In the genomic region with DNA sequence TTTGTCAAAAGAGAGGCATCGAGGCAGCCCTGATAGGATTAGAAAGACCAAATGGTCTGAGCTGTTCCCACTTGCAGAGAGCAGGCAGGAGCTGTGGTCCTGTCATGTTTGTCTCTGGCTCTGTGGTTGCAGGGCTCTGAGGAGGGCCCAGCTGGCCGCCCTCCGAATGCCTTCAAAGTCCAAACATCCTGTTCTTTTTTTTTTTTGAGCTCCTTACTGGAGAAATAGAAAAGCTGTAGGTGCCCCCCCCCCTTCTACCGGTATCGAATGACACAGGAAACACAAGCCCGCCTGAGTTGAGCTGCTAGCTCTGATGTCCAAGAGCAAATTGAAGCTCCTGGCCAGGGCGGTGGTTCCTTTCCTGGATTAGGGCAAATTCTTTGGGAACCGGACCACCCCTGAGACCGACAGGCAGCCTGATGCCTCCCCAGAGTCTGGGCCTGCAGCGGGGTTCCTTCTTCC, we compare ENCODE assay signal across 8 mouse cellular contexts. TPM values are rescaled to one million over a fixed set of nuclear protein-coding genes. Genes with fewer than 3 reads are reported as not detected.
DNase-seq lines count a peak whose midpoint lies in the region; ATAC-seq lines count a peak whose summit lies in the region.

No protein-coding gene starts in this region.

- H3K4me3 ChIP-seq in embryonic facial prominence, embryonic 14.5 days (ENCODE audit: low read depth, low read length), result no peak overlapping the region
- H3K4me3 ChIP-seq in hindbrain, embryonic 11.5 days (ENCODE audit: low read depth, low read length), result no peak overlapping the region
- H3K4me3 ChIP-seq in liver, embryonic 13.5 days (replicated peaks), result no peak overlapping the region
- H3K4me3 ChIP-seq in stomach, embryonic 15.5 days (replicated peaks), result 0 out of 2 replicates have a peak overlapping the region, but pooled peaks have one; percentile 6

- H3K9ac ChIP-seq in embryonic facial prominence, embryonic 14.5 days (ENCODE audit: low read depth, low read length), result peak overlapping the region; percentile 48; the same call in 1 of the 2 replicates
- H3K9ac ChIP-seq in hindbrain, embryonic 11.5 days (ENCODE audit: low read depth, low read length), result no peak overlapping the region
- H3K9ac ChIP-seq in liver, embryonic 13.5 days, result peak overlapping the region; percentile 29; the same call in 1 of the 2 replicates
- no peak overlapping the region for H3K9ac ChIP-seq in stomach, embryonic 15.5 days

- H3K27ac ChIP-seq in embryonic facial prominence, embryonic 14.5 days (replicated peaks; ENCODE audit: low read depth, low read length), result peak overlapping the region; percentile 84
- H3K27ac ChIP-seq in hindbrain, embryonic 11.5 days (ENCODE audit: low read depth, low read length), result peak overlapping the region; percentile 51; the same call in 1 of the 2 replicates
- H3K27ac ChIP-seq in liver, embryonic 13.5 days, result peak overlapping the region; percentile 76
- H3K27ac ChIP-seq in stomach, embryonic 15.5 days, result peak overlapping the region; percentile 87

- H3K9me3 ChIP-seq in embryonic facial prominence, embryonic 14.5 days (ENCODE audit: control insufficient read depth, low read length), result no peaks in the 10 kb centered on the region
- no peaks in the 10 kb centered on the region for H3K9me3 ChIP-seq in hindbrain, embryonic 11.5 days (ENCODE audit: control insufficient read depth, low read length)
- no peaks in the 10 kb centered on the region for H3K9me3 ChIP-seq in liver, embryonic 13.5 days (replicated peaks)
- H3K9me3 ChIP-seq in stomach, embryonic 15.5 days, result no peaks in the 10 kb centered on the region

- peak overlapping the region; percentile 5 for H3K4me2 ChIP-seq in embryonic facial prominence, embryonic 14.5 days (ENCODE audit: low read depth, low read length)
- no peak overlapping the region for H3K4me2 ChIP-seq in hindbrain, embryonic 11.5 days (replicated peaks; ENCODE audit: low read depth, low read length)
- peak overlapping the region; percentile 17; the same call in 1 of the 2 replicates for H3K4me2 ChIP-seq in liver, embryonic 13.5 days
- peak overlapping the region; percentile 32 for H3K4me2 ChIP-seq in stomach, embryonic 15.5 days

- H3K4me1 ChIP-seq in embryonic facial prominence, embryonic 14.5 days (ENCODE audit: control insufficient read depth, insufficient read depth, low read length), result peaks cover 43% of the 10 kb centered on the region
- no peaks in the 10 kb centered on the region for H3K4me1 ChIP-seq in hindbrain, embryonic 11.5 days (replicated peaks; ENCODE audit: control insufficient read depth, insufficient read depth, low read length)
- peaks cover 44% of the 10 kb centered on the region for H3K4me1 ChIP-seq in liver, embryonic 13.5 days (replicated peaks)
- peaks cover 46% of the 10 kb centered on the region for H3K4me1 ChIP-seq in stomach, embryonic 15.5 days

- no peak for ATAC-seq in embryonic facial prominence, embryonic 14.5 days (ENCODE audit: low read depth)
- no peak for ATAC-seq in hindbrain, embryonic 11.5 days (ENCODE audit: low FRiP score)
- no peak for ATAC-seq in liver, embryonic 13.5 days (ENCODE audit: low read depth)
- ATAC-seq in stomach, embryonic 15.5 days (ENCODE audit: insufficient read depth, low FRiP score, low read depth), result no peak

- 9% methylated on average over 10 of the region's 10 CpGs for WGBS in embryonic facial prominence, embryonic 14.5 days
- 40% methylated on average over 10 of the region's 10 CpGs for WGBS in hindbrain, embryonic 11.5 days
- WGBS in liver, embryonic 13.5 days (ENCODE audit: insufficient replicate concordance), result 27% methylated on average over 10 of the region's 10 CpGs
- WGBS in stomach, embryonic 15.5 days, result 14% methylated on average over 10 of the region's 10 CpGs

- H3K36me3 ChIP-seq in embryonic facial prominence, embryonic 14.5 days (ENCODE audit: control insufficient read depth, insufficient read depth, low read length), result peaks cover 18% of the 10 kb centered on the region; the same call in 1 of the 2 replicates
- no peaks in the 10 kb centered on the region for H3K36me3 ChIP-seq in hindbrain, embryonic 11.5 days (ENCODE audit: control insufficient read depth, insufficient read depth, low read length)
- peaks cover 11% of the 10 kb centered on the region; the same call in 1 of the 2 replicates for H3K36me3 ChIP-seq in liver, embryonic 13.5 days
- H3K36me3 ChIP-seq in stomach, embryonic 15.5 days, result peaks cover 6% of the 10 kb centered on the region; the same call in 1 of the 2 replicates

- H3K27me3 ChIP-seq in embryonic facial prominence, embryonic 14.5 days (replicated peaks; ENCODE audit: control insufficient read depth, insufficient read depth, low read length), result no peaks in the 10 kb centered on the region
- H3K27me3 ChIP-seq in hindbrain, embryonic 11.5 days (ENCODE audit: control insufficient read depth, insufficient read depth, low read length), result no peaks in the 10 kb centered on the region
- H3K27me3 ChIP-seq in liver, embryonic 13.5 days, result peaks cover 3% of the 10 kb centered on the region; the same call in 1 of the 2 replicates
- H3K27me3 ChIP-seq in stomach, embryonic 15.5 days (replicated peaks), result no peaks in the 10 kb centered on the region

- DNase-seq in 416B (ENCODE audit: low read depth), result peak; percentile 70
- DNase-seq in embryonic facial prominence, embryonic 14.5 days (ENCODE audit: low spot score), result peak; percentile 72
- no peak for DNase-seq in hindbrain, embryonic 11.5 days (ENCODE audit: low spot score)
- DNase-seq in liver, embryonic 13.5 days, result no peak
- DNase-seq in adrenal gland, adult 8-10 months, result no peak
- DNase-seq in right cerebral cortex, postnatal 25 days, result no peak
- no peak for DNase-seq in spleen, adult 12 weeks (ENCODE audit: low spot score)

RNA-seq across cellular contexts. Expression of gene Ece1, which starts 58.5 kb away (rescaled TPM):
- 57.8 and 62.1 TPM in 2 replicates for polyA plus RNA-seq in embryonic facial prominence, embryonic 14.5 days (2014; fragmentation: Nextera tagmentation; extraction: Ambion mirVana)
- 25.1 and 29.2 TPM in 2 replicates for polyA plus RNA-seq in hindbrain, embryonic 11.5 days (2014; fragmentation: Nextera tagmentation; extraction: Ambion mirVana)
- polyA plus RNA-seq in liver, embryonic 13.5 days (2015; fragmentation: Nextera tagmentation; extraction: Ambion mirVana), result 12.3 and 14.2 TPM in 2 replicates
- 52.0 and 53.5 TPM in 2 replicates for polyA plus RNA-seq in stomach, embryonic 15.5 days (2015; fragmentation: Nextera tagmentation; extraction: Ambion mirVana)
- total RNA-seq in adrenal gland, adult 8-10 months (2022), result 100 to 1,000 TPM; 248 to 380 (median 315) TPM

Comparison
In these comparisons a context has a peak if more than half of its experiments do, and no peak if none do; other contexts are left out.
1. DNase-seq: peak in 416B (single experiment) and embryonic facial prominence, embryonic 14.5 days (single experiment); none in hindbrain, embryonic 11.5 days (single experiment), liver, embryonic 13.5 days (single experiment), adrenal gland, adult 8-10 months (single experiment), right cerebral cortex, postnatal 25 days (single experiment) and spleen, adult 12 weeks (single experiment).
2. H3K9ac ChIP-seq: peak in embryonic facial prominence, embryonic 14.5 days (single experiment) and liver, embryonic 13.5 days (single experiment); none in hindbrain, embryonic 11.5 days (single experiment) and stomach, embryonic 15.5 days (single experiment).
3. Peak in every context shown above with its lines, with median percentiles within 50 percentile points of each other: H3K27ac ChIP-seq.